Mouse (Mus musculus) midbrain, postnatal 0 days (tissue): ENCODE data around the gene Nploc4. TPM values are rescaled to one million over a fixed set of nuclear protein-coding genes. Genes with fewer than 3 reads are reported as not detected.

Experiments used
- ATAC-seq: fragments of 200-750 bp; cut with Nextera tagmentation; 2 replicates; pipeline ENCODE4 v1.8.0; 2017; ENCODE audit warnings: moderate number of reproducible peaks, mild to moderate bottlenecking, moderate TSS enrichment, moderate library complexity; ENCODE audit not compliant: low FRiP score
- DNase-seq: peaks from one replicate; pipeline ENCODE4 v3.0.0-alpha.2; 2015; ENCODE audit warnings: low spot score
- H3K27ac ChIP-seq: fragments of 300-500 bp; sonication (generic); 2 replicates; pipeline ENCODE4 v1.5.1; 2014; ENCODE audit warnings: low read depth, mild to moderate bottlenecking, low read length, mixed read lengths
- H3K27me3 ChIP-seq: fragments of 300-500 bp; sonication (generic); 2 replicates; pipeline ENCODE4 v1.6.1; 2014; ENCODE audit warnings: low read length, control low read depth, mixed read lengths; ENCODE audit not compliant: insufficient read depth
- H3K36me3 ChIP-seq: fragments of 300-500 bp; sonication (generic); 2 replicates; pipeline ENCODE4 v1.6.1; 2014; ENCODE audit warnings: low read length, control low read depth, mixed read lengths; ENCODE audit not compliant: insufficient read depth
- H3K4me1 ChIP-seq: fragments of 300-500 bp; sonication (generic); 2 replicates; pipeline ENCODE4 v1.6.1; 2014; ENCODE audit warnings: mild to moderate bottlenecking, control low read depth, antibody characterized with exemption, low read length, mixed read lengths; ENCODE audit not compliant: insufficient read depth
- H3K4me2 ChIP-seq: fragments of 300-500 bp; sonication (generic); 2 replicates; pipeline ENCODE4 v1.6.1; 2014; ENCODE audit warnings: low read depth, mild to moderate bottlenecking, low read length, mixed read lengths; ENCODE audit not compliant: poor library complexity, severe bottlenecking
- H3K4me3 ChIP-seq: fragments of 300-500 bp; sonication (generic); 2 replicates; pipeline ENCODE4 v1.5.1; 2014; ENCODE audit warnings: low read depth, mild to moderate bottlenecking, low read length, moderate library complexity
- H3K9ac ChIP-seq: fragments of 300-500 bp; sonication (generic); replicated peaks from 2 replicates; pipeline ENCODE4 v1.6.1; 2014; ENCODE audit warnings: mild to moderate bottlenecking, low read length, moderate library complexity, mixed read lengths; ENCODE audit not compliant: poor library complexity, severe bottlenecking
- H3K9me3 ChIP-seq: fragments of 300-500 bp; sonication (generic); 2 replicates; pipeline ENCODE4 v1.6.1; 2016; ENCODE audit warnings: low read length, control low read depth
- CTCF ChIP-seq: IDR thresholded peaks from 2 replicates; pipeline ENCODE4 v1.5.1; 2016; ENCODE audit warnings: antibody characterized with exemption, mild to moderate bottlenecking
- WGBS: fragments of 180-500 bp; shearing (Covaris S2); extraction: QIAGEN DNeasy Blood & Tissue Kit; methylation state at CpG from one replicate; pipeline ENCODE4 v1.1.7; 2014; 5-methylcytosine and 5-hydroxymethylcytosine counted together
- polyA plus RNA-seq: library from polyadenylated mRNA; unstranded; fragments of >200 nt; fragmentation: Nextera tagmentation; extraction: Ambion mirVana; gene quantifications from 2 replicates; pipeline ENCODE4 v1.2.1, GENCODE M21; 2015
- total RNA-seq: library from RNA; depleted of rRNA; stranded (reverse); fragments of >200 nt; gene quantifications from 2 replicates; pipeline ENCODE4 v1.2.3, GENCODE M21; 2014

Gene Nploc4
- total and polyA plus RNA-seq, 2 experiments from 2014 or later: 27.1 to 64.4 TPM

DNA sequence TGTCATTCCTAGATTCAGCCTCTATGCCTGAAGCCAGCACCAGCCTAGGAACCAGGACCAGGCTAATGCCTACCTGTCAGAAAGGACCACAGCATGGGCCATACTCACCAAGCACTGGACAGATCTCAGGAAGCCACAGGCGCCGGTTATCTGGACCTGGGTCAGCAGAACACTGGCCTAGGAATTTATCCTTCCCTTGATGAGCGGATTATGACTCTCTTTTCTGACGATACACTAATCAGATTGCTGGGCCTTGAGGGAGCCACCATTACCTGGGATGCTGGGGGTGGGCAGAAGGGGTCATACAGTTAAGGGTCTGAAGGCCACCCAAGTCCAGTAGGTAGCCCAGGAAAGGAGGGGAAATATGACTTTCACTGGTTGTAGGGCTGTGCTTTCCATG is 15.8 kb upstream of the Nploc4 start, which contains the start of gene Pde6g:
Gene Pde6g, minus strand, starts transcription at position 195 of the 400 bp plus-strand sequence.
- Histone ChIP-seq H3K9ac (no peak within 1 kb of the TSS), H3K36me3 (no peaks in the 10 kb centered on the region), H3K4me1 (no peaks in the 10 kb centered on the region; the same call in 1 of the 2 replicates), H3K27me3 (no peaks in the 10 kb centered on the region), H3K4me2 (no peak within 1 kb of the TSS), H3K9me3 (no peaks in the 10 kb centered on the region), H3K4me3 (no peak within 1 kb of the TSS), H3K27ac (no peak within 1 kb of the TSS)
- no peak for TF ChIP-seq CTCF
- DNase-seq: no peak
- WGBS: 86% methylated on average over 4 of the region's 4 CpGs
- ATAC-seq: no peak

DNA sequence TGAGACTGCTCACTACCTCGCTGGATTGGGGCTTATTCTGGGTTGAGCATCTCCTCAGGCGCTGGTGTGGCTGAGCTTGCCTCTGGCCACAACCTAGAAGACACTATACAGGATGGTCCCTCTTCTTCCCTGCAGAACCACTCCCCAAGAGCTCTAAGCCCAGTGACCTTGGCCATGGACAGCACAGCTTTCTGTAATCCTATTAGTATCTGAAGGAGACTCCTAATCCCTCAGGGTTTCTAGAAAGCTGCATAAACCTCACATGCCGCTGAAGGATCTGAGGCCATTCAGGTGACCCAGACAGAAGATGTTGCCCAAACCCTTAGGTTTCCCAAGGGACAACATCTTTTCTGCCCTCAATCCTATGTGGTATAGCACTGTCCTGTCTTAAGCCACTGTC is 14.7 kb upstream of the Nploc4 start:
- ATAC-seq: no peak
- Histone ChIP-seq H3K27ac (no peak overlapping the region), H3K9ac (no peak overlapping the region), H3K9me3 (no peaks in the 10 kb centered on the region), H3K4me2 (no peak overlapping the region), H3K4me3 (no peak overlapping the region), H3K36me3 (no peaks in the 10 kb centered on the region), H3K27me3 (no peaks in the 10 kb centered on the region), H3K4me1 (no peaks in the 10 kb centered on the region; the same call in 1 of the 2 replicates)
- no peak for DNase-seq
- no peak for TF ChIP-seq CTCF
- 44% methylated on average over 3 of the region's 3 CpGs for WGBS

DNA sequence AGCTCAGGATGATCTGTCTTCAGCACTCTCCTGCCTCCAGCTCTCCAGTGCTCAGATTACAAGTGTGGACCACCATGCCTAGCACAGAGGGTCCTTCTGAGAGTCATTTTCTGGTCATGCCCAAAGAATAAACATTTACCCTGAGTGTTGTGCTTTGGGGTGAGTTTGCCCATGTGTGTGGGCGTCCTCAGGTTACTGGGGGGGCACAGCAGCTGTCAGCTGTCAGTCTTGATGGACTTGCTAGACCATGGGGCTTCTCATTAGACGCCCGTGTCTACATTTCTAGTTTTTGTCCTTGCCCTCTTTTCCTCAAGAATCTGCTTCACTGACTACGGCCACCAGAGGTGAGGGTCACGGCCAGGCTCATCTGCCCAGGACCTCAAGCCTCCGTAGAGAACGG is 9.7 kb upstream of the Nploc4 start:
- H3K4me3 ChIP-seq: no peak overlapping the region
- H3K36me3 ChIP-seq: no peaks in the 10 kb centered on the region
- ATAC-seq: no peak
- H3K27ac ChIP-seq: no peak overlapping the region
- DNase-seq: no peak
- H3K4me1 ChIP-seq: no peaks in the 10 kb centered on the region
- WGBS: 80% methylated on average over 7 of the region's 7 CpGs
- TF ChIP-seq CTCF: no peak
- no peak overlapping the region for H3K9ac ChIP-seq
- H3K9me3 ChIP-seq: no peaks in the 10 kb centered on the region
- no peaks in the 10 kb centered on the region for H3K27me3 ChIP-seq
- no peak overlapping the region for H3K4me2 ChIP-seq

DNA sequence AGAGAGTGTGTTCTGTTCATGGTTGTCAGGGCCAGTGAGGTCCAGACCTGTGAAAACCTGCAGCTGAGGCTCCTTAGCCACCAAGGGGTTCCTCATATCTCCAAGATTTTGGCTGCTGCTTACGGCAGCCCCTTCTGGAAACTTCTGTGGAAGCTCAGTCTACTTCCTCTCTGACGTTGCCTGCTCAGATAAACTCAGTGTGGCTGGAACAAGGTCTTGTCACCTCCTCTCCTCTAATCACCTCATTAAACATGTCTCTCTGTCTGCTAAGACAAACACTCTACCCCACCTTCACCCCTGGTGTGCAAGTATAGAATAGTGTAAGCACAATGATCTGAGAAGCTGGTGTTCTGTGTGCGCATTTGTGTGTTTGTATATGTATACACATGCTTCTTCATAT is 8.0 kb upstream of the Nploc4 start:
- DNase-seq: no peak
- ATAC-seq: no peak
- H3K4me3 ChIP-seq: no peak overlapping the region
- no peak overlapping the region for H3K27ac ChIP-seq
- no peak overlapping the region for H3K9ac ChIP-seq
- no peak for TF ChIP-seq CTCF
- H3K36me3 ChIP-seq: no peaks in the 10 kb centered on the region
- no peaks in the 10 kb centered on the region for H3K27me3 ChIP-seq
- WGBS: 77% methylated on average over 3 of the region's 3 CpGs
- no peak overlapping the region for H3K4me2 ChIP-seq
- no peaks in the 10 kb centered on the region for H3K9me3 ChIP-seq
- H3K4me1 ChIP-seq: no peaks in the 10 kb centered on the region

DNA sequence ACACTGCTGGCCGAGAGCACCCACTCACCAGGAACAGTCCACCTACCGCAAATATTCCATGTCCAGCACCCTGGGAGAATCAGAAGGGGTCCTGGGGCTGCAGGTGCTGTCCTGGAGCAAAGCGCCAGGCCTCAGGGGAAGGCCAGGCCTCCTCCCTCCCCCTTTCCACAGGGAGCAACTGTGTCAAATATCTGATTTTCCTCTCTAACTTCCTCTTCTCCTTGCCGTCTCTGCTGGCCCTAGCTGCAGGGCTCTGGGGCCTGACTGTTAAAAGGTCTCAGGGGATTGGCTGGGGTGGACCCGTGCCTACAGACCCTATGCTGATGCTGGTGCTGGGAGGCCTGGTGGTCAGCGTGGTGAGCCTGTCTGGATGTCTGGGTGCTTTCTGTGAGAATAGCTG is 6.6 kb upstream of the Nploc4 start:
- Histone ChIP-seq H3K9ac (no peak overlapping the region; the same call in 1 of the 2 replicates), H3K9me3 (no peaks in the 10 kb centered on the region), H3K27ac (no peak overlapping the region), H3K36me3 (no peaks in the 10 kb centered on the region), H3K4me1 (no peaks in the 10 kb centered on the region), H3K27me3 (no peaks in the 10 kb centered on the region), H3K4me3 (no peak overlapping the region), H3K4me2 (no peak overlapping the region)
- WGBS: 74% methylated on average over 6 of the region's 6 CpGs
- no peak for ATAC-seq
- DNase-seq: no peak
- TF ChIP-seq CTCF: no peak

DNA sequence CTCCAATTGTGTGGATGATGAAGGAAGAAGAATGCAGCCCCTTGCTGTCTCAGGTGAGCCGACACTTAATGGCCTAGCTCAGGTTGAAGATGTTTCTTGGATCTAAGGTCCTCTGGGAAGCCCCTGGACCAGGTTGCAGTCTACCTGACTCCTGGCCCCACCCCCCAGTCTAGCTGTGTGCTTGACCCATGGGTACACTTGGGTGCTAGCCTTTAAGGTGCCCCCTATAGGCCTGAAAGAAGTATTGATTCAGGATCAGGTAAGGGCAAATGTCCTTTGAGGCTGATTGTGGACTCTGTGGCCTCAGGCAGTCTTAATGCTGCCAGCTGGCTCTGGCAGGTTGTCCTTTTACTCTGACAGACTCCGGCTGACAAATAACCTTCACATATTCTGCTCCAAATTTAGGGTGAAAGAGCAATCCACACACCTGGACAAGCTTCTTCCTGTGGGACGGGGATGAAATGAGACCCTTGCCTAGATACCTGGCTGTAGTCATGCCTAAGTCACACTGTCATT is 5.3 kb upstream of the Nploc4 start:
- 73% methylated on average over 3 of the region's 3 CpGs for WGBS
- DNase-seq (no peak), ATAC-seq (no peak)
- no peak for TF ChIP-seq CTCF
- no peak overlapping the region for H3K4me3 ChIP-seq
- no peak overlapping the region for H3K4me2 ChIP-seq
- H3K9me3 ChIP-seq: no peaks in the 10 kb centered on the region
- H3K27ac ChIP-seq: no peak overlapping the region
- H3K27me3 ChIP-seq: no peaks in the 10 kb centered on the region
- no peak overlapping the region for H3K9ac ChIP-seq
- no peaks in the 10 kb centered on the region for H3K36me3 ChIP-seq
- H3K4me1 ChIP-seq: no peaks in the 10 kb centered on the region
